Mouse (Mus musculus): ENCODE measurements at regions not wholly inside any gene's neighbourhood (a gene's known extent, or its start where the extent isn't known, plus 50 kb on each side); places are given as distances from the start of the nearest gene placed in this dataset.

DNA sequence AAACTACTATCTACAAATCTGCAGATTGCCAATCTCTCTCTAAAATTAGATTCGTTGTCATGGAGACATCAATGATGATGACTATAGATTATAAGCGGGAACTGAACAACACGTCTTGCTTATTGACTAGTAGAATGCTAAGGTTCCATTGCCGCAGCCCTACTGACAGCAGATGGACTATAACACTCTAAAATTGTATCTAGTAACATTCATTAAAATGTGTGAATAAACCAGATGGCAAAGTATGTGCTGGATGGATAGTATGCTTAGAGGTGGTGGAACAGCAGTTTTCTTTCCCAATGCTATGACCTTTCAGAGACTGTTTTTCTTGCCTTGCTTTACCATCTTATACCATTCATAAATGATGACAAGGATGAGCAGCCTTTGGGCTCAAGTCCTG, 864.7 kb downstream of the Slc4a3 start:
- TF ChIP-seq CTCF (IDR thresholded peaks at IDR 0.05; ENCODE audit: control insufficient read depth, insufficient read depth, insufficient read length) (no peak), CEBPB (IDR thresholded peaks at IDR 0.05; ENCODE audit: low read depth) (no peak), MYOD1 (IDR thresholded peaks at IDR 0.05; ENCODE audit: control insufficient read depth, insufficient read length, low read depth) (no peak), MAX (IDR thresholded peaks at IDR 0.05) (no peak), MYOG (IDR thresholded peaks at IDR 0.05; ENCODE audit: control insufficient read depth, extremely low read depth, insufficient read length) (no peak)

All from C2C12 (cell line).